Mouse (Mus musculus) naive thymus-derived CD4-positive, alpha-beta T cell, adult 2 months (primary cell): ENCODE results near the gene Naxd.
"Not testable (repeated sequence)": the region's sequence is repeated elsewhere in the genome, so short reads cannot be mapped to it uniquely, and the experiment has no call there.

Source experiments
- DNase-seq: peaks from one replicate; pipeline ENCODE4 v3.0.0-alpha.2; 2011; ENCODE audit warnings: low read depth

Naxd gene

GRCm38 (mm10) chr8:11473072-11473471 lies 24.2 kb upstream of the Naxd start:
- DNase-seq: no peak

DNA sequence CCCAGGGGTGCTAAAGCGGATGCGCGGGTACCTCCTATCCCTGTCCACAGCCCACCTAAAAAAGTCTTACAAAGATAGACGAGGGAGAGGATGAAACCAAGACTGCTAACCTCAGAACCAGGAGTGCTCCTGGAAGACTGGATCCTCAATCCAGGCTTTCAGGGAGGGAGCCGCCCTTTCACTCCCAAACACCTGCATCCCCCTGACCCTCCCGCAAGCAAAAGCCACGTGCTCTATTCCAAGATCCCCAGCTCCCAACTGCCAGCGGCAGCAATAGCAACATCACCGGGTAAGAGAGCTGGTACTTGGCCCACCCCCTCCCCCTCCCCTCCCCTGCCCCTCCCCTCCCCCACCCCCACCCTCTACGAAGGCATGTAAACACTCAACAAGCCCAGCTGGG lies 21.9 kb upstream of the Naxd start:
- no peak for DNase-seq

- no peak for DNase-seq
These were observed 21.4 kb upstream of the Naxd start for GRCm38 (mm10) chr8:11475876-11476275.

DNA sequence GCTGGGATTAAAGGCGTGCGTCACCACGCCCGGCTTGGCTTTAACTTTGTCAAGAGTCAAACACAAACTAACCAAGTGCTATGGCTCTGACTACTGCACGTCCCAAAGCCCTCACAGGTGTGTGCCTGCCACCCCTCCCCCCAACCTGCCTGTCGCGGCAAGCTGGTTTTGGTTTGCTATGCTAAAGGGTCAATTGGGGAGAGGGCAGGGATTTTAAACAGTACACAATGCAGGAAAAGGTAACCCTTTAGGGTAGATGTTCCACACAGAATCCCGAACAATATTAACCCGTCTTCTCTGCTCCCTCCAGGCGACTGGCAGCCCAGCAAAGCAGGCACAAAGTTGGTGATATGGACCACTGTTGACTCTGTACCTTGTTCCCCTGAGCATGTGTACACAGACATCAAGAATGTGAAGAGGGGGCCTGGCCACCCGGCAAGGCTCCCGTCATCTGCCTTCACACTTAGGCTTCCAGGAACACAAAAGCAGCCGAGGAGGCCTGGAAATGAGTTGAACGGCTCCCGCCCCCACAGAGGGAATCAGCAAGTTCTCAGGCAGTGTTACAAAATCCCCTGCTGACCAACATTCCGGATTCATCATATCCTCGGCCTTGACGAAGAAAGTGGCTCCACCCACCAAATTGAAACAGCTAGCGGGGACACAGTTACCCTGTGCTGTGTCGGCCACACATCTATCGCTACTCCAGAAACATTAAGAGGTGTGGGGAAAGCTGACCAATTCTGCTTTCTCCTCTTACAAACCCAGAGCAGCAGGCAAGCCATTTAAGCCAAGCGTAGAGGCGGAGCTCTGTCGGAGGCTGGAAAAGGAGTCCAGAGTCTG lies 20.7 kb upstream of the Naxd start:
- peak; percentile 25 for DNase-seq

- no peak for DNase-seq
These were observed 20.1 kb upstream of the Naxd start for GRCm38 (mm10) chr8:11477178-11477553.

DNA sequence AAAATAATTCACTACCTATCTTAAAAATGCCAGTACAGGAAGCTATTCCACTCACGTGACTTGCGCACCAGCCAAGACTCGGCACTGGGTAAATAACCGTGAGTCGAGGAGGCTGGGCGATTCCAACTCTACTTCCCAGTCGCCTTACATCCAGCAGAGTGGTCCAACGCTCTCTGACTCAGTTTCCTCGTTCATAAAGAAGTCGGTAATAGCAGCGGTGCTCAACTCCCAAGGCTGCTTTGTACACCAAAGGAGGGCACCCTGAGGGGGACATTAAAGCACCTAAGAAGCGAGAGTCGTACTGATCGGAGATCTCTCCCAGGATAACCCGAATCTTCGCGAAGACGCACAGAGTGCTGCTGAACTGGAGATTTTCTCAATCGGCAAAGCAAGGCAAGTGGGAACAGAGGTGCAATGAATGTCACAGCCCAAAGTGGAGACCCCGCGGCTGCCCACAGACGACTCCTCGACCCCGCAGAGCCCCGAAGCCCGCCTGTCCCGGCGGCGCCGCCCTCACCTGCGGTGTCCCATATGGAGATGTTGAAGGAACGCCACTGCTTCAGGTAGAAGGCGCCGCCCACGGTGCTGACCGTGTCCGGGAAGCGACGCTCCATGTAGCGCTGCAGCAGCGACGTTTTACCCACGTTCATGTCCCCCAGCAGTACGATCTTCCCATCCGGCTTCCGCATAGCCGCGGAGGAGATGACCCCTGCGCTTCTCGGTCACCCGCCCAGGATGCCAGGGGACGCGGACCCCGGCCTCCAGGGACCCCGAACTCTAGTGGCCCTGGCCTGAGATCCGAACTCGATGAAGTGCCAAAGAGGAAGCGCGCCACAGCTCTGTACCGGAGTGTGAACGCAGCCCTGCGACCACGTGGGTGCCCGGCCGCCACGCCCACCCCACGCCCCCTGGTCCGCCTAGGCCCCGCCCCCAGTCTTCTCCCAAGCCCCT lies 19.2 kb upstream of the Naxd start, which contains the start of gene Rab20:
Gene Rab20 (minus strand): TSS at position 900 of the 951 bp plus-strand sequence.
- DNase-seq: peak; percentile 67

- DNase-seq: no peak
These were observed 18.3 kb upstream of the Naxd start for GRCm38 (mm10) chr8:11478807-11479527.

DNA sequence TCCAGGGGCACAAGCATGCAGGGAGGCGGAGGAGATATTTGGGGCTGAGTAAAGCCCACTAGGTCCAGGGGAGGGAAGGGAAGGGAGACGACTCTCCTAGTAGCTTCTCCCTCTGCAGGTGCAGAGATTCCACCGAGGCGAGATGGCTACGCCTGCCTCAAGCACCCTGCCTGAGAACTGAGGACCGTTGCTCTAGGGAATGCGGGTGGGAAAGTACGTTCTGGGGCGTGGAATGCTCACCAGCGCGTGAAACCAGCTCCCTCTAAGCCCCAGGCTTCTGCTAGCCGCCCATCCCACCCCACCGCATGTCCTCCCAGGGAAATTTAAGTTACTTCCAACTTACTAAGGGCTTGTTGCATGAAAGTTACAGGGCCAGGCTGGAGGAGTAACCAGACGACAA lies 17.7 kb upstream of the Naxd start:
- DNase-seq: no peak

DNA sequence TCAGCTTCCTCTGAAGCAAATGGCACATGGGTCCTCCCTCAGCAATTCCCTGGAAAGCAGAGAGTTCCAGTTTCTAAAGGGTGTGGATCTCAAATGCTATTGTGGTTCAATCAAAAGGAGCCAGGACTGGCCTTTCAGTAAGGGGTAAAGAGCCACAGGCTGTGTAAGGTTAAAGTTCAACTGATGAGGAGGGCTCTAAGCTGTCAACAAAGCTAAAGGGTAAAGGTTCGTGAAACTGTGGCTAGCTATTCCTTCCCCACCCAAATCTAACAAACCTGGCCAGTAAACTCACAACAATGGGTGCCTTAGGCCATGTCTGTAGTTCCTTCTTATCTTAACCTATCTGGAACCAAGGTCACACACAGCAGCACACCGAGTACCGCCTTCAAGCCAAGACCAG lies 15.4 kb upstream of the Naxd start:
- no peak for DNase-seq

GRCm38 (mm10) chr8:11482537-11482936 lies 14.8 kb upstream of the Naxd start:
- no peak for DNase-seq

GRCm38 (mm10) chr8:11486142-11486541 lies 11.2 kb upstream of the Naxd start:
- peak; percentile 86 for DNase-seq

- DNase-seq: no peak
These were observed 10.1 kb upstream of the Naxd start for GRCm38 (mm10) chr8:11487229-11487628.

- DNase-seq: not testable (repeated sequence)
These were observed 5.0 kb upstream of the Naxd start for GRCm38 (mm10) chr8:11492340-11492739.

DNA sequence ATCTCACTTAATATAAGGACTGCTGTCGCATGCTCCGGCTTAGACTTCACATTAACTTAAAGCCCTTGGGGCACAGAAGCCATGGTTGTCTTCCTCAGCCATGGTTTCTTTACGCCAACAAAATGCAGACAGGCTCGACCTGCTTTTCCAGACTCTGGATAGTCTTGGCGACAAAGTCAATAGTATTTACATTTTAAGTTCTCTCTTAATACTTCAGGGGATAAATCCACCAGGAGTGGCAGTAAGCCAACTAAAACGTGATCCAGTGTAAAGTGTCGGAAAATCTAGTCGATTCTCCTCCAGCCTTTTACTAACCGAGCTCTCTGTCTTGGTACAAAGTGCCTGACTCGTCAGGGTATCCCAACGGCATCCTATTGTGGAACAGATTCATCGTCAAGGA lies 975 bp downstream of the Naxd start:
- no peak for DNase-seq

- DNase-seq: no peak
These were observed 1.6 kb downstream of the Naxd start for GRCm38 (mm10) chr8:11498786-11499485.

DNA sequence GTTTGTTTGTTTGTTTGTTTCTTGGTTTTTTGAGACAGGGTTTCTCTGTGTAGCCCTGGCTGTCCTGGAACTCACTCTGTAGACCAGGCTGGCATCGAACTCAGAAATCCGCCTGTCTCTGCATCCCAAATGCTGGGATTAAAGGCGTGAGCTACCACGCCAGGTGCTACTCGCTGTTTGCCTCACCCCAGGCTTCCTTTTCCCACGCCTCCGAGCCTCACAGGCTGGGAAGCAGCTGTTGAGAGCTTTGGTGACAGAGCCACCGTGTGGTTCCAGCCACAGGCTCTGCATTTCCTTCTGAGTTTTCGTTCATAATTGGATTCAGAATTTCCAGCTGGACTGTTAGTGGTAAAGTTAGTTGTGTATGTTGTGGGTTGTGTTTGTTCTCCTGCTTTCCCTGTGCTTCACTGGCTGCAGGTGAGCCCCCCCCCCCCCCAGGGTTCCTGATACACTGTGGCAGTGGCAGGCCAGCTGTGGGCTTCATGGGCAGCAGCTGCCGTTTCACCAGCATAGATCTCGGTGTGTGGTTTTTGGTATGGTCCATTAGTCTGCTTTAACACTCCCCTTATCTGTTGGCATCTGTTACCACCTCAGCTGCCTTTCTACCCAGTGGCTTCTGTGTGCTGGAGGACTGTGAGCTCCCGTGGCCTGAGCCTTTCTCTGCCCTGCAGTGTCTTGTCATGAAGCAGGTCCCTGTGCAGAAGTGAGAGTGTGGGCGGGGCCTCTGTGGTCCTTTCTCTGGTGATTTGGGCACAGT lies 6.3 kb downstream of the Naxd start:
- DNase-seq: no peak

GRCm38 (mm10) chr8:11506074-11506473 lies 8.8 kb downstream of the Naxd start:
- no peak for DNase-seq

DNA sequence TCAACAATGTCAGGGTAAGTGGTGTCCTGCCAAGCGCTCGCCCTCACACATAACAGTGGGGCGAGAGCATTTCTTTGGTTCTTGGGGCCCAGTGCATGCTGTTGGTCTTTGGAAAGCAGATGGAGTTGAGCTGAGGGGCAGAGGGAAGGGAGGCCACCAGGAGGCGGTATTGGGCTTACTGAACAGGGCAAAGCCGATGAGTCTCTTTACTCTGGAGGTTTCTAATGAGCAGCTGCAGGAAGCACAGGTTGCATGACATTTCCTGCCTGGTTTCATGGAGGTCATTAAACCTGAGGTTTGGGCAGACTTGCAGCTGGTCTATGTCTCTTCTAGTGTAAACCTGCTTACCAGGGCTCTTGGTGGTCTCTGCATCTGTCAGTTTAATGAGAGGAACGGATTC lies 9.5 kb downstream of the Naxd start:
- peak; percentile 82 for DNase-seq

GRCm38 (mm10) chr8:11508880-11509279 lies 11.6 kb downstream of the Naxd start:
- no peak for DNase-seq

DNA sequence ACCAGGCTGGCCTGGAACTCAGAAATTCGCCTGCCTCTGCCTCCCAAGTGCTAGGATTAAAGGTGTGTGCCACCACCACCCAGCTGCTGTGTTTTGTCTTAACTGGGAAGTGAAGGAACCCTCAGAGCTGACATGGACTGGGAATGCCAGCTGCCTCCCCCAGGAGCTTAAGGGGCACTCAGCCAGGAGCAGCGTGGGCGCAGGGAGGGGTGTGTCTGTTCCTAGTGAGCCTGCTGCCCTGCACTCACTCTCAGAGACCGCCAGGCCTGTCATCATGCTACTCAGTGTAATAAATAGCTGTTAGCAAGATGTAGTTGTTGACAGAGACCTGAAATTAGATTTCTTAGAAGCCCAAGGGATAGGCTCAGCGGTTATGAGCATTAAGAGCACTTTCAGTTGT lies 13.7 kb downstream of the Naxd start:
- no peak for DNase-seq

DNA sequence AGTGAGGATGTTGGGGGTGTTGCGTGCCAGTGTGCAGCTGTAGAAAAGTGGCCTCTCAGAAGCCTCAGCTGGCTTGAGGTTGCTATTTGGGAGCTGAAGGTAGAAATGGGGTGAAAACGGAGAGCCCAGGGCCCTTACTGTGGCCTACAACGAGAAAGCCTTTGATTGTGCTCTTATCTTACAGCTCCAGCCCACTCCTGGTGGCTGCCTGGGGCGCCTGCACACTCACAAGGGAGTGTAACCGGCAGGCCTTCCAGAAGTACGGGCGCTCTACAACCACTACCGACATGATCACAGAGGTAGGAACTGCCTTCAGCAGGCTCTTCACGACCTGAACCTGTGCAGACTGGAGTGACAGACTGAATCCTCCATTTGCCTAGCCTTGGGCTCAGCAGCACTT lies 15.4 kb downstream of the Naxd start:
- DNase-seq: no peak
